10 mouse cellular contexts compared by ENCODE assay signal in genomic region chr13:21267541-21267940, GRCm38 (mm10). TPM values are rescaled to one million over a fixed set of nuclear protein-coding genes. Genes with fewer than 3 reads are reported as not detected.
A peak's percentile ranks its signal among the peaks of the same experiment; 100 is the strongest.
DNase-seq lines count a peak whose midpoint lies in the region; ATAC-seq and TF ChIP-seq lines count a peak whose summit lies in the region.
"Had no signal": no experiment of that assay in that cellular context is flagged by ENCODE, and none has a peak within 500 bp of the region (broad histone marks: within the 10 kb centered on the region; RNA-seq: fewer than 3 reads in every experiment).

No protein-coding gene starts in this region.

- H3K27me3 ChIP-seq in liver, embryonic 12.5 days (replicated peaks), result peaks cover 15% of the 10 kb centered on the region
- no peaks in the 10 kb centered on the region for H3K27me3 ChIP-seq in liver, postnatal 0 days (ENCODE audit: insufficient read depth, low read length)
- no peaks in the 10 kb centered on the region; the same call in none of the 2 replicates for H3K27me3 ChIP-seq in forebrain, postnatal 0 days (ENCODE audit: insufficient read depth, low read length)
- no peaks in the 10 kb centered on the region for H3K27me3 ChIP-seq in midbrain, embryonic 16.5 days (ENCODE audit: control insufficient read depth, insufficient read depth, low read depth, low read length)

- 8% methylated on average over 4 of the region's 4 CpGs for WGBS in liver, embryonic 12.5 days (ENCODE audit: insufficient replicate concordance)
- 36% methylated on average over 4 of the region's 4 CpGs for WGBS in liver, postnatal 0 days (ENCODE audit: insufficient replicate concordance)
- 25% methylated on average over 4 of the region's 4 CpGs for WGBS in forebrain, postnatal 0 days
- whole genome bisulfite sequencing in midbrain, embryonic 16.5 days, result 14% methylated on average over 4 of the region's 4 CpGs

- H3K4me2 ChIP-seq in liver, embryonic 12.5 days, result peak overlapping the region; percentile 64
- no peak overlapping the region for H3K4me2 ChIP-seq in liver, postnatal 0 days (ENCODE audit: low read depth, low read length)
- 0 out of 2 replicates have a peak overlapping the region, but pooled peaks have one; percentile 19 for H3K4me2 ChIP-seq in forebrain, postnatal 0 days (ENCODE audit: low read depth)
- H3K4me2 ChIP-seq in midbrain, embryonic 16.5 days (ENCODE audit: low read length), result peak overlapping the region; percentile 34; the same call in 1 of the 2 replicates

- no peak overlapping the region for H3K27ac ChIP-seq in liver, embryonic 12.5 days
- H3K27ac ChIP-seq in liver, postnatal 0 days (ENCODE audit: low read depth), result no peak overlapping the region
- H3K27ac ChIP-seq in forebrain, postnatal 0 days (ENCODE audit: low read depth, low read length), result no peak overlapping the region
- H3K27ac ChIP-seq in midbrain, embryonic 16.5 days (ENCODE audit: low read length), result no peak overlapping the region

- peaks cover 18% of the 10 kb centered on the region for H3K4me1 ChIP-seq in liver, embryonic 12.5 days
- no peaks in the 10 kb centered on the region; the same call in 1 of the 2 replicates for H3K4me1 ChIP-seq in liver, postnatal 0 days (ENCODE audit: insufficient read depth)
- H3K4me1 ChIP-seq in forebrain, postnatal 0 days (ENCODE audit: insufficient read depth), result no peaks in the 10 kb centered on the region
- H3K4me1 ChIP-seq in midbrain, embryonic 16.5 days (ENCODE audit: control insufficient read depth, insufficient read depth, low read length), result 0 out of 2 replicates have a peak, but pooled peaks cover 2% of the 10 kb centered on the region

- DNase-seq in liver, postnatal 0 days, result no peak
- peak; percentile 49 for DNase-seq in embryo, embryonic 11 days
- DNase-seq in forebrain, postnatal 0 days, result no peak
- no peak for DNase-seq in left cerebral cortex, postnatal 14 days (ENCODE audit: low spot score in 2 of 2)
- DNase-seq in ovary, postnatal 36 days (ENCODE audit: low spot score), result no peak

- H3K4me3 ChIP-seq in liver, embryonic 12.5 days, result peak overlapping the region; percentile 44
- no peak overlapping the region for H3K4me3 ChIP-seq in liver, postnatal 0 days (ENCODE audit: low read depth, low read length)
- H3K4me3 ChIP-seq in forebrain, postnatal 0 days (ENCODE audit: low read depth, low read length), result no peak overlapping the region
- H3K4me3 ChIP-seq in midbrain, embryonic 16.5 days (ENCODE audit: low read depth, low read length), result no peak overlapping the region

- TF ChIP-seq CTCF in liver, postnatal 0 days (IDR thresholded peaks at IDR 0.05; ENCODE audit: low read depth), result no peak
- TF ChIP-seq CTCF in forebrain, postnatal 0 days (IDR thresholded peaks at IDR 0.05; ENCODE audit: low read depth), result no peak

- ATAC-seq in liver, embryonic 12.5 days, result peak; percentile 61; the same call in 1 of the 2 replicates
- ATAC-seq in liver, postnatal 0 days, result no peak
- no peak for ATAC-seq in forebrain, postnatal 0 days
- no peak for ATAC-seq in midbrain, embryonic 16.5 days

- peak overlapping the region; percentile 25; the same call in 1 of the 2 replicates for H3K9ac ChIP-seq in liver, embryonic 12.5 days
- no peak overlapping the region for H3K9ac ChIP-seq in liver, postnatal 0 days (replicated peaks)
- H3K9ac ChIP-seq in forebrain, postnatal 0 days, result no peak overlapping the region
- no peak overlapping the region for H3K9ac ChIP-seq in midbrain, embryonic 16.5 days (ENCODE audit: low read depth, low read length)

- no peaks in the 10 kb centered on the region for H3K9me3 ChIP-seq in liver, embryonic 12.5 days (replicated peaks)
- no peaks in the 10 kb centered on the region for H3K9me3 ChIP-seq in liver, postnatal 0 days (ENCODE audit: low read length)
- no peaks in the 10 kb centered on the region for H3K9me3 ChIP-seq in forebrain, postnatal 0 days (ENCODE audit: low read length)
- no peaks in the 10 kb centered on the region for H3K9me3 ChIP-seq in midbrain, embryonic 16.5 days (replicated peaks; ENCODE audit: control insufficient read depth, low read length, poor library complexity, severe bottlenecking)

- intact Hi-C loops in left cerebral cortex, postnatal 14 days (cut with DNase I), result loop anchor here (10.0 kb wide), 1 partner anchor 447 kb away; the partner anchor contains the start of genes Hist1h2ai, Hist1h2bl and Hist1h3h

- no peaks in the 10 kb centered on the region for H3K36me3 ChIP-seq in liver, embryonic 12.5 days
- no peaks in the 10 kb centered on the region for H3K36me3 ChIP-seq in liver, postnatal 0 days (replicated peaks; ENCODE audit: insufficient read depth, low read length)
- no peaks in the 10 kb centered on the region for H3K36me3 ChIP-seq in forebrain, postnatal 0 days (ENCODE audit: insufficient read depth)
- H3K36me3 ChIP-seq in midbrain, embryonic 16.5 days (ENCODE audit: control insufficient read depth, insufficient read depth, low read length), result no peaks in the 10 kb centered on the region

- TF ChIP-seq EP300 in liver, postnatal 0 days (IDR thresholded peaks at IDR 0.05; ENCODE audit: low read depth), result no peak

RNA-seq across cellular contexts. Expression of gene Gpx5, which starts 25.0 kb away (rescaled TPM):
- not detected in 2 replicates for polyA plus RNA-seq in liver, embryonic 12.5 days (2016; fragmentation: Nextera tagmentation; extraction: Ambion mirVana)
- not detected in 2 replicates for polyA plus RNA-seq in liver, postnatal 0 days (2015; fragmentation: Nextera tagmentation; extraction: Ambion mirVana)
- not detected in 2 replicates for total RNA-seq in forebrain, postnatal 0 days (2014; rRNA removed)
- not detected in 2 replicates for polyA plus RNA-seq in forebrain, postnatal 0 days (2015; fragmentation: Nextera tagmentation; extraction: Ambion mirVana)
- not detected in 2 replicates for polyA plus RNA-seq in midbrain, embryonic 16.5 days (2015; fragmentation: Nextera tagmentation; extraction: Ambion mirVana)
- total RNA-seq in left cerebral cortex, postnatal 14 days (2021), result not detected
- total RNA-seq: liver, adult 2 months had no signal
- polyA plus RNA-seq: kidney, adult 2 months; liver, adult 2 months; spleen, adult 2 months had no signal

RNA-seq across cellular contexts. Expression of gene Gpx6, which starts 44.4 kb away (rescaled TPM):
- polyA plus RNA-seq in liver, embryonic 12.5 days (2016; fragmentation: Nextera tagmentation; extraction: Ambion mirVana), result not detected in 2 replicates
- 0.08 and 0.18 TPM in 2 replicates for polyA plus RNA-seq in liver, postnatal 0 days (2015; fragmentation: Nextera tagmentation; extraction: Ambion mirVana)
- total RNA-seq in forebrain, postnatal 0 days (2014; rRNA removed), result 0.15 TPM in 1 of 2 replicates, not detected in the other
- polyA plus RNA-seq in forebrain, postnatal 0 days (2015; fragmentation: Nextera tagmentation; extraction: Ambion mirVana), result 0.11 and 0.14 TPM in 2 replicates
- 0.54 TPM in 1 of 2 replicates, not detected in the other for polyA plus RNA-seq in midbrain, embryonic 16.5 days (2015; fragmentation: Nextera tagmentation; extraction: Ambion mirVana)
- under 1 TPM in 1 of 2 experiments, not detected in 1; 0.30 TPM for total RNA-seq in left cerebral cortex, postnatal 14 days (2021)
- polyA plus RNA-seq: spleen, adult 2 months had no signal
